Mouse (Mus musculus) limb, embryonic 14.5 days (tissue): ENCODE measurements around the gene Negr1. TPM values are rescaled to one million over a fixed set of nuclear protein-coding genes. Genes with fewer than 3 reads are reported as not detected.

Experiments
- ATAC-seq: fragments of 200-750 bp; cut with Nextera tagmentation; 2 replicates; pipeline ENCODE4 v1.8.0; 2017; ENCODE audit warnings: low read depth, moderate number of reproducible peaks, moderate TSS enrichment; ENCODE audit not compliant: low FRiP score
- DNase-seq: peaks from one replicate; pipeline ENCODE4 v3.0.0-alpha.2; 2015; ENCODE audit warnings: low spot score
- H3K27ac ChIP-seq: fragments of 300-500 bp; sonication (generic); replicated peaks from 2 replicates; pipeline ENCODE4 v1.5.1; 2014; ENCODE audit warnings: low read depth, mild to moderate bottlenecking, low read length, moderate library complexity, mixed read lengths
- H3K27me3 ChIP-seq: fragments of 300-500 bp; sonication (generic); 2 replicates; pipeline ENCODE4 v1.6.1; 2014; ENCODE audit warnings: low read length, mixed read lengths; ENCODE audit not compliant: control insufficient read depth, insufficient read depth
- H3K36me3 ChIP-seq: fragments of 300-500 bp; sonication (generic); 2 replicates; pipeline ENCODE4 v1.6.1; 2014; ENCODE audit warnings: mild to moderate bottlenecking, low read length, moderate library complexity, mixed read lengths; ENCODE audit not compliant: control insufficient read depth, insufficient read depth
- H3K4me1 ChIP-seq: fragments of 300-500 bp; sonication (generic); 2 replicates; pipeline ENCODE4 v1.6.1; 2014; ENCODE audit warnings: antibody characterized with exemption, low read length, mixed read lengths; ENCODE audit not compliant: control insufficient read depth, insufficient read depth
- H3K4me2 ChIP-seq: fragments of 300-500 bp; sonication (generic); replicated peaks from 2 replicates; pipeline ENCODE4 v1.6.1; 2014; ENCODE audit warnings: low read depth, mild to moderate bottlenecking, low read length, moderate library complexity; ENCODE audit not compliant: severe bottlenecking
- H3K4me3 ChIP-seq: fragments of 300-500 bp; sonication (generic); replicated peaks from 2 replicates; pipeline ENCODE4 v1.5.1; 2014; ENCODE audit warnings: low read length
- H3K9ac ChIP-seq: fragments of 300-500 bp; sonication (generic); 2 replicates; pipeline ENCODE4 v1.6.1; 2014; ENCODE audit warnings: mild to moderate bottlenecking, low read depth, low read length, moderate library complexity; ENCODE audit not compliant: severe bottlenecking
- H3K9me3 ChIP-seq: fragments of 300-500 bp; sonication (generic); 2 replicates; pipeline ENCODE4 v1.6.1; 2016; ENCODE audit warnings: low read length; ENCODE audit not compliant: control insufficient read depth
- POLR2A ChIP-seq: fragments of 200-500 bp; IDR thresholded peaks from 2 replicates; pipeline ENCODE4 v1.8.0; 2012; ENCODE audit warnings: inconsistent platforms, mild to moderate bottlenecking, moderate library complexity, borderline replicate concordance; ENCODE audit not compliant: insufficient read depth, insufficient read length; ENCODE audit errors: extremely low read depth
- WGBS: fragments of 180-500 bp; shearing (Covaris S2); extraction: QIAGEN DNeasy Blood & Tissue Kit; methylation state at CpG from one replicate; pipeline ENCODE4 v1.1.7; 2014; 5-methylcytosine and 5-hydroxymethylcytosine counted together
- polyA plus RNA-seq, 2 experiments: library from polyadenylated mRNA; depleted of rRNA in 1 of 2; stranded (reverse) in 1 of 2; unstranded in 1 of 2; fragments of >200 nt; fragmentation: Nextera tagmentation in 1 of 2; extraction: Ambion mirVana in 1 of 2; gene quantifications; 2 replicates each; pipeline versions ENCODE4 v1.2.1 to v1.2.3; 2012 to 2014

Negr1 gene
- polyA plus RNA-seq, 2 experiments: 5.1 to 6.2 TPM

GRCm38 (mm10) chr3:157190551-157190950 lies 629.0 kb downstream of the Negr1 start:
- H3K27me3 ChIP-seq: no peaks in the 10 kb centered on the region
- H3K4me3 ChIP-seq: no peak overlapping the region
- TF ChIP-seq POLR2A: no peak
- no peaks in the 10 kb centered on the region for H3K36me3 ChIP-seq
- DNase-seq: no peak
- no peak overlapping the region for H3K27ac ChIP-seq
- no peaks in the 10 kb centered on the region for H3K9me3 ChIP-seq
- 58% methylated on average over 3 of the region's 3 CpGs for WGBS
- no peak for ATAC-seq
- peaks cover 3% of the 10 kb centered on the region; the same call in 1 of the 2 replicates for H3K4me1 ChIP-seq
- H3K9ac ChIP-seq: no peak overlapping the region
- no peak overlapping the region for H3K4me2 ChIP-seq

DNA sequence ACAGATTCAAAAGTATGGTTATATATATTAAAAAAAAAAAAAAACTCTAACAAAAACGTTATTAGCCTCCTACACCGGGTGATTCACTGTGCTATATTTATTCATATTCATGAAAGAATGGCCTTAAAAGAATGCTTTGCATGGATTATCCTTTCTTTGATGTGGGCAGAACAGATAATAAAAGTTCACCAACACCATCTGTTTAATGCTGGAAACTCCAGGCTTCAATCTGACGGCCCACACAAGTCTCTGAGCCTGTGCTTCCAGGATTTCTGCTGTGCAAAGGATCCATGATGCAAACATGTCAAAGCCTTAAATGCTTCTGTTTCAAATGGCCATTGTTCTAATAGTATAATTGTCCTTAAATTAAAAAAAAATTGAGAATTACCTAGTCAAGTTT lies 630.4 kb downstream of the Negr1 start:
- Histone ChIP-seq H3K9ac (no peak overlapping the region), H3K36me3 (no peaks in the 10 kb centered on the region), H3K4me3 (no peak overlapping the region), H3K27ac (no peak overlapping the region), H3K27me3 (no peaks in the 10 kb centered on the region), H3K4me1 (peaks cover 3% of the 10 kb centered on the region; the same call in 1 of the 2 replicates), H3K9me3 (no peaks in the 10 kb centered on the region), H3K4me2 (no peak overlapping the region)
- TF ChIP-seq POLR2A: no peak
- no peak for DNase-seq
- WGBS: 55% methylated on average over 3 of the region's 3 CpGs
- no peak for ATAC-seq

DNA sequence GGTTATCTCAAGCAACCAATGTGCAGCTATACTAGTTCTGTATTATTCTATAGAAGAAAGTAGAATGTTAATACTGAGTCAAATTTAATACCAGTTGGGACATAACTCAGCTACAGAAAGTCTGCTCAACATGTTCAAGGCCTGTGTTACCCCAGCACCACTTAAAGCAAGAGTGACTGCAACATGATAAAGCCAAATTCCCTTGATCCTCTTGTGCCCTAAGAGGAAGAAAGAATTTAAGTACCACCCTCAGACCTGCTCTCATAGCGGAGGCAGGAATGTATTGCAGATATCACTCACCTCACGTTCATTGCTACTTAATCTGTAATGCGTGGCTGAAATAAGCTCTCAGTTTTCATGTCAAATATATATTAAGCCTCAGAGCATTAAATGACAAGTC lies 631.5 kb downstream of the Negr1 start:
- H3K27ac ChIP-seq: no peak overlapping the region
- H3K4me1 ChIP-seq: peaks cover 3% of the 10 kb centered on the region; the same call in 1 of the 2 replicates
- no peak for DNase-seq
- H3K36me3 ChIP-seq: no peaks in the 10 kb centered on the region
- WGBS: 78% methylated on average over 3 of the region's 3 CpGs
- no peak overlapping the region for H3K4me2 ChIP-seq
- H3K4me3 ChIP-seq: no peak overlapping the region
- no peak overlapping the region for H3K9ac ChIP-seq
- no peaks in the 10 kb centered on the region for H3K9me3 ChIP-seq
- no peaks in the 10 kb centered on the region for H3K27me3 ChIP-seq
- no peak for ATAC-seq
- TF ChIP-seq POLR2A: no peak

DNA sequence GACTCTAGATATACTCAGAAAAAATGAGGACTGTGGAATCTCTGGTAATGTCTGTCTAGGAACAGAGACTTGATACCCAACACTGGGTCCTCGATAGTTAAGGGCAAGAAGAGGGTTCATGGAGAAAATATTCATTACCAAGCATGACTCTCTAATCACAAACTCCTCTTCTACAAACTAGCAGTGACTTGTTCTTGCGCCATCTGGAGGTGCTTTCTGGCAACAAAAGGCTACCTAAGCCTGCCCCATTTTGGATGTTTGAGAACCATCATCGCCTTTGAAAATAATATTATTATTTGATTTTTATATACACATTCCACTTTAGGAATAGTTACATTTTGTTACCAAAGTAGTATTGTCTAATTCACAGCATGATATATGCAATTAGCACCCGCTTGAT lies 637.1 kb downstream of the Negr1 start:
- no peak for ATAC-seq
- H3K27me3 ChIP-seq: no peaks in the 10 kb centered on the region
- H3K9me3 ChIP-seq: no peaks in the 10 kb centered on the region
- no peak overlapping the region for H3K4me2 ChIP-seq
- no peaks in the 10 kb centered on the region for H3K4me1 ChIP-seq
- no peak overlapping the region for H3K27ac ChIP-seq
- 82% methylated on average over 4 of the region's 4 CpGs for WGBS
- no peak overlapping the region for H3K4me3 ChIP-seq
- no peak overlapping the region for H3K9ac ChIP-seq
- no peaks in the 10 kb centered on the region for H3K36me3 ChIP-seq
- no peak for TF ChIP-seq POLR2A
- DNase-seq: no peak

DNA sequence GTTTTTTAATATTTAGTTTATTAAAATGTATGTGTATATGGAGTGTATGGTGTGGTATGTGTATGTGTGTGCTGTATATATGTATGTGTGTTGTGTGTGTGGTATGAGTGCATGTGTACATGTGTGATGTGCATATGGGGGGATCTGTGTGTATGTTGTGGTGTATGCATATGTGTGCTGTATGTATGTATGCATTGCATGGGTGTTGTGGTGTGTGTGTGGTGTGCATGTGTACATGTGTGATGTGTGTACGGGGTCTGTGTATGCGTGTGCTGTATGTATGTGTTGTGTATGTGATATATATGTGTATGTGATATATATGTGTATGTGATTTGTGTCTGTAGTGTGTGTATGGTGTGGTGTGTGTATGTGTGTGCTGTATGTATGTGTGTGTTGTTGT lies 640.1 kb downstream of the Negr1 start:
- H3K36me3 ChIP-seq: no peaks in the 10 kb centered on the region
- 95% methylated on average over 2 of the region's 2 CpGs for whole genome bisulfite sequencing
- no peaks in the 10 kb centered on the region for H3K9me3 ChIP-seq
- H3K27ac ChIP-seq: no peak overlapping the region
- H3K4me1 ChIP-seq: no peaks in the 10 kb centered on the region
- no peak for TF ChIP-seq POLR2A
- H3K9ac ChIP-seq: no peak overlapping the region
- DNase-seq (no peak), ATAC-seq (no peak)
- H3K27me3 ChIP-seq: no peaks in the 10 kb centered on the region
- H3K4me3 ChIP-seq: no peak overlapping the region
- no peak overlapping the region for H3K4me2 ChIP-seq

DNA sequence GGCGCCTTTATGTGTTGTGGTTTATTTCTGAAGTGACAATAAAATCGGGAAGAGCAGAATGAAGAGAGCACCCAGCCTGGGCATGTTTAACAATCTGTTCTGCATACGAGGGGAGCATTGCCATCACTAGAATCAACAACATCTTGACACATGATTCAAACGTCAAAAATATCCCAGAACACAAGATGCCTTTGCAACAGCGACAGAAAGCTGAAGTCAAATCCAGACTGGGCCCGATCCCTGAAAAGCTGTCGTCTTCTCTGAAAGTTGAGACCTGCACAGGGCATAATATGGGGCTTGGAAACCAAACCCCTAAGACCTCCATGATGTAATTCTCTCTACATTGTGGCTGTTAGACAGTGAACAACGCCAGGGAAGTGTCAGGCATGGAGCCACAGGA lies 642.0 kb downstream of the Negr1 start:
- no peak overlapping the region for H3K4me2 ChIP-seq
- ATAC-seq (no peak), DNase-seq (no peak)
- H3K4me3 ChIP-seq: no peak overlapping the region
- H3K9me3 ChIP-seq: no peaks in the 10 kb centered on the region
- 60% methylated on average over 8 of the region's 8 CpGs for WGBS
- no peak for TF ChIP-seq POLR2A
- no peak overlapping the region for H3K9ac ChIP-seq
- no peaks in the 10 kb centered on the region for H3K36me3 ChIP-seq
- no peak overlapping the region for H3K27ac ChIP-seq
- no peaks in the 10 kb centered on the region for H3K27me3 ChIP-seq
- no peaks in the 10 kb centered on the region for H3K4me1 ChIP-seq
